Mouse (Mus musculus): ENCODE measurements at regions not wholly inside any gene's neighbourhood (a gene's known extent, or its start where the extent isn't known, plus 50 kb on each side); places are given as distances from the start of the nearest gene placed in this dataset.

DNA sequence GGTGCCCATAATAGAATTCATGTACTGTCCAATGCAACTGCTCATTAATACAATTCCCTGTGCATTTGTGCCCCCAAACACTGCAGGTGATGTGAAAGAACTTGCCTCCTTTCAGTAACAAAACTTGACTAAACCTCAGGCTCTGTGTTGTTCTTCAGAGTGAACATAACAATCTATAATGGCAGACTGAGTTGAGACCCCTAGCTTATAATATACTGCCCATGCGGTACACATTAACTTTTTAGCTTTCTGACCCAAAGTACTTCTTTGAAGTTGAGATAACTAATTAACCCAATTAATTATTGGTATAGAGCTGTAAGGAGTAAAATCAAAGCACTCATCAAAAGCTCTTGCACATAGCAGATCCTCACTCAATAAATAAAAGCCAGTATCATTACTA lies 85.4 kb downstream of the Kctd12 start:
- TF ChIP-seq EP300 (IDR thresholded peaks at IDR 0.05; ENCODE audit: low read depth) (no peak), CTCF (IDR thresholded peaks at IDR 0.05; ENCODE audit: low read depth) (no peak)
